8 mouse cellular contexts compared by ENCODE assay signal in genomic region chr9:40269103-40269861, GRCm38 (mm10). TPM values are rescaled to one million over a fixed set of nuclear protein-coding genes. Genes with fewer than 3 reads are reported as not detected.
DNase-seq lines count a peak whose midpoint lies in the region; ATAC-seq lines count a peak whose summit lies in the region.

Gene Scn3b, plus strand, starts transcription at chr9:40269217.

- peaks cover 9% of the 10 kb centered on the region for H3K4me1 ChIP-seq in embryonic facial prominence, embryonic 14.5 days (ENCODE audit: control insufficient read depth, insufficient read depth, low read length)
- H3K4me1 ChIP-seq in liver, embryonic 15.5 days (replicated peaks) = peaks cover 6% of the 10 kb centered on the region; the same call in 1 of the 2 replicates
- H3K4me1 ChIP-seq in neural tube, embryonic 12.5 days = peaks cover 13% of the 10 kb centered on the region; the same call in 1 of the 2 replicates

- no peak within 1 kb of the TSS; the same call in 1 of the 2 replicates for H3K27ac ChIP-seq in embryonic facial prominence, embryonic 14.5 days (replicated peaks; ENCODE audit: low read depth, low read length)
- no peak within 1 kb of the TSS for H3K27ac ChIP-seq in liver, embryonic 15.5 days (replicated peaks)
- H3K27ac ChIP-seq in neural tube, embryonic 12.5 days = no peak within 1 kb of the TSS

- H3K4me2 ChIP-seq in embryonic facial prominence, embryonic 14.5 days (ENCODE audit: low read depth, low read length) = peak within 1 kb of the TSS; percentile 59
- H3K4me2 ChIP-seq in liver, embryonic 15.5 days = peak within 1 kb of the TSS; percentile 53
- H3K4me2 ChIP-seq in neural tube, embryonic 12.5 days (replicated peaks) = peak within 1 kb of the TSS; percentile 80

- peak; percentile 80 for DNase-seq in layer of hippocampus, adult 11-12 months (ENCODE audit: low spot score)
- DNase-seq in layer of hippocampus, adult 9-10 months (ENCODE audit: low spot score) = no peak
- peak; percentile 78 for DNase-seq in embryonic facial prominence, embryonic 14.5 days (ENCODE audit: low spot score)
- DNase-seq in heart, adult 9 months (ENCODE audit: low spot score in 2 of 2) = peak; percentile 50
- DNase-seq in kidney, postnatal 4 days = peak; percentile 79
- DNase-seq in urinary bladder, postnatal 4 days (ENCODE audit: low spot score in 2 of 2) = peak; percentile 71 to 74

- peak; percentile 92 for ATAC-seq in embryonic facial prominence, embryonic 14.5 days (ENCODE audit: low read depth)
- ATAC-seq in liver, embryonic 15.5 days (ENCODE audit: insufficient read depth) = no peak
- peak; percentile 93 for ATAC-seq in neural tube, embryonic 12.5 days (ENCODE audit: low FRiP score, low read depth)

- no peaks in the 10 kb centered on the region for H3K36me3 ChIP-seq in embryonic facial prominence, embryonic 14.5 days (ENCODE audit: control insufficient read depth, insufficient read depth, low read length)
- no peaks in the 10 kb centered on the region for H3K36me3 ChIP-seq in liver, embryonic 15.5 days (replicated peaks)
- H3K36me3 ChIP-seq in neural tube, embryonic 12.5 days = no peaks in the 10 kb centered on the region

- peaks cover 11% of the 10 kb centered on the region for H3K27me3 ChIP-seq in embryonic facial prominence, embryonic 14.5 days (replicated peaks; ENCODE audit: control insufficient read depth, insufficient read depth, low read length)
- H3K27me3 ChIP-seq in liver, embryonic 15.5 days = peaks cover 23% of the 10 kb centered on the region
- no peaks in the 10 kb centered on the region; the same call in 1 of the 2 replicates for H3K27me3 ChIP-seq in neural tube, embryonic 12.5 days (replicated peaks)

- H3K9ac ChIP-seq in embryonic facial prominence, embryonic 14.5 days (ENCODE audit: low read depth, low read length) = peak within 1 kb of the TSS; percentile 11; the same call in 1 of the 2 replicates
- no peak within 1 kb of the TSS for H3K9ac ChIP-seq in liver, embryonic 15.5 days
- H3K9ac ChIP-seq in neural tube, embryonic 12.5 days = peak within 1 kb of the TSS; percentile 52

- no peaks in the 10 kb centered on the region for H3K9me3 ChIP-seq in embryonic facial prominence, embryonic 14.5 days (ENCODE audit: control insufficient read depth, low read length)
- H3K9me3 ChIP-seq in liver, embryonic 15.5 days (replicated peaks) = no peaks in the 10 kb centered on the region
- H3K9me3 ChIP-seq in neural tube, embryonic 12.5 days = no peaks in the 10 kb centered on the region

- H3K4me3 ChIP-seq in embryonic facial prominence, embryonic 14.5 days (ENCODE audit: low read depth, low read length) = peak within 1 kb of the TSS; percentile 38
- peak within 1 kb of the TSS; percentile 27 for H3K4me3 ChIP-seq in liver, embryonic 15.5 days (replicated peaks)
- H3K4me3 ChIP-seq in neural tube, embryonic 12.5 days = peak within 1 kb of the TSS; percentile 46

- 1% methylated on average over 36 of the region's 42 CpGs for WGBS in embryonic facial prominence, embryonic 14.5 days
- WGBS in liver, embryonic 15.5 days (ENCODE audit: insufficient replicate concordance) = 2% methylated on average over 42 of the region's 42 CpGs
- WGBS in neural tube, embryonic 12.5 days = under 1% methylated on average over 42 of the region's 42 CpGs

RNA-seq across cellular contexts. Expression of gene Scn3b, which starts in this region (rescaled TPM):
- polyA plus RNA-seq in embryonic facial prominence, embryonic 14.5 days (2014; fragmentation: Nextera tagmentation; extraction: Ambion mirVana) = 34.7 and 42.9 TPM in 2 replicates
- polyA plus RNA-seq in liver, embryonic 15.5 days (2015; fragmentation: Nextera tagmentation; extraction: Ambion mirVana) = 0.54 and 0.85 TPM in 2 replicates
- polyA plus RNA-seq in neural tube, embryonic 12.5 days (2016; fragmentation: Nextera tagmentation; extraction: Ambion mirVana) = 53.8 and 61.0 TPM in 2 replicates

Comparison
In these comparisons a context has a peak if more than half of its experiments do, and no peak if none do; other contexts are left out.
1. RNA of gene Scn3b (polyA plus RNA-seq): 53.8 to 61.0 TPM in neural tube, embryonic 12.5 days and 34.7 to 42.9 TPM in embryonic facial prominence, embryonic 14.5 days; 0.54 to 0.85 TPM in liver, embryonic 15.5 days; every median in the first group is over 10 times any median in the second.
2. Peak in every context shown above with its lines, with median percentiles within 50 percentile points of each other: H3K4me2 ChIP-seq and H3K4me3 ChIP-seq.